Mouse (Mus musculus) R1 (cell line): ENCODE data around the gene Slc25a41.

ENCODE experiments used
- DNase-seq: peaks from one replicate; pipeline ENCODE4 v3.0.0-alpha.2; 2018; ENCODE audit warnings: low read depth, low spot score

Slc25a41 gene

DNA sequence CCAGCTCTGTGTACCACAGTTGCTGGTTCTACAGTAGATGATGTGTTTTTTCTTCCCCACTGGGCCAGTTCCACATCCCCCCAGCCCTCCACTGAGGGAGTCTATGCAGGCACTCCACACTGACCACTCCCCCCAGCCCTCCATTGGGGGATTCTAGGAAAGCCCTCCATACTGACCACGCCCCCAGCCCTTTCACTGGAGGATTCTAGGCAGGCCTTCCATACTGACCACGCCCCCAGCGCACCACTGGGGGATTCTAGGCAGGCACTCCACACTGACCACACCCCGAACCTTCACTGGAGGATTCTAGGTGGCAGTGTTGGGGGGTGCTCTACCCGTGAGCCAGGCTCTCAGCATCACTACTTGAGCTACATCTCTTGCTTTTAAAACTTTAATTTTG lies 6.0 kb upstream of the Slc25a41 start:
- DNase-seq = peak; percentile 99

DNA sequence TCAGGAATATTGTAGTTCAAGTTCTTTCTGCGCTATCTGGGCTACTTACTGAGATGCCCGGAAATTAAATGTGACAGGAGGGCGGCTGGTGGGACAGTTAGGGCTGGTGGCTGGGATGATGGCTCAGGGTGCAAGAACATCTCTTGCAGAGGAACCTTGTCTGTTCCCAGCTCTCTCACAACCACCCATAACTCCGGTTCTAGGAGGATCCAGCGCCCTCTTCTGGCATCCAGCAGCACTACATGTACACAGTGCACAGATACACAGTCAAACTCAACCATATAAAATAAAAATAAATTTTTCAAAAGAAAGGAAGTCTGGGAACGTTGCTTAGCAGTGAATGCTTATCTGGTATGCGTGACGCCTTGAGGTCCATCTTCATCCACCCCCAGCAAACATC lies 2.5 kb downstream of the Slc25a41 start:
- peak; percentile 77 for DNase-seq

DNA sequence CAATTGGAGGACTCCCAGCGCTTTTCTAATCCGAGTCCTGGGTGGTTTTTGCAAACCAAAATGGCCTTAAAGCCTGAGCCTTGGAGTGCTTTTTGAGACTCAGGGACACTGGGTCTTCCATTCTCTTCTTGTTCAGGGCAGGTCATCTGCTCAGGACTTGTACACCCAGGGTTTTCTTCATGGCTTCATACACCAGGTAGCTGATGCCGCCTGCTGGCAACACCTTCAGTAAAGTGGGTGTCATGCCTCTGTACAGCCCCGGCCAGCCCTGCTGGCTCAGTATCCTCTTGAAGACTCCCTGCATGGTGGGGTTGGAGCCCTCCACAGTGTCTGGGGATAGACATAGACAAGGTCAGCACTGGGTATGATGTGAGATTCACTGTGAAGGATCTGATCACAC lies 8.6 kb downstream of the Slc25a41 start:
- DNase-seq = no peak

DNA sequence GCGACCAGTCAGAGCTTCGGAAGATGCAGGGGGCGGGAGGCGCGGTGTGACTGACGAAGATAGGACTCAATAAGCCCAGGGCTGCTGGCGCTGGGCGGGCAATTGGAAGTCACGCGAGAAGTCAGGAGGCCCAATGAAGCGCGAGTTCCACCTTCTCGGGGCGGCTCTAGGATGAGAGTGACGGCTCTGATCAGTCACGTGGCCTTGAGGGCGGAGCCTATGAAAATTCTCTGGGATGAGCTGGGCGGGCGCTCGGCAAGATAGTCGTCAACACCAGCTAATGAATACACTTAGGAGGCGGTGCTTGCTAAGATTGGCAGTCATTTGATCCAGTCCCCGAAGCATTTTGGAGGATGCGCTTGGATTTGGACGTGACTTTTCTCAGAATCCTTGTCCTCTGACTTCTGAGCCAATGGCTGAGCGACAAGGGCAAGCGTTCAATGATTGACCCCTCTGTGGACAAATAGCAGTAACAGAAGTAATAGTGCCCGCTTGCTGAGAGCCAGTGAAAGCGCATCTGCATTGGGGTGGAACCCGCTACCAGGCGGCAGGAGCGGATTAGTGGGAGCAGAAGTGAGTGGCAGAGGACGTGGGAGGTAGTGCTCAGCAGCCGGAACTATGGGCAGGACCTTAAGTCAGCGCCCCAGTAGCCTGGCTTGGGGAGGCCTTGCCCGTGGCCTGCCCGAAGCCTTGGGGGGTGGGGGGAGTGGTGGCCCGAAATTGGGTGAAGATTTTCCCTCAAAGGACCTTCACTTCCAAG lies 9.6 kb downstream of the Slc25a41 start:
- peak; percentile 100 for DNase-seq

DNA sequence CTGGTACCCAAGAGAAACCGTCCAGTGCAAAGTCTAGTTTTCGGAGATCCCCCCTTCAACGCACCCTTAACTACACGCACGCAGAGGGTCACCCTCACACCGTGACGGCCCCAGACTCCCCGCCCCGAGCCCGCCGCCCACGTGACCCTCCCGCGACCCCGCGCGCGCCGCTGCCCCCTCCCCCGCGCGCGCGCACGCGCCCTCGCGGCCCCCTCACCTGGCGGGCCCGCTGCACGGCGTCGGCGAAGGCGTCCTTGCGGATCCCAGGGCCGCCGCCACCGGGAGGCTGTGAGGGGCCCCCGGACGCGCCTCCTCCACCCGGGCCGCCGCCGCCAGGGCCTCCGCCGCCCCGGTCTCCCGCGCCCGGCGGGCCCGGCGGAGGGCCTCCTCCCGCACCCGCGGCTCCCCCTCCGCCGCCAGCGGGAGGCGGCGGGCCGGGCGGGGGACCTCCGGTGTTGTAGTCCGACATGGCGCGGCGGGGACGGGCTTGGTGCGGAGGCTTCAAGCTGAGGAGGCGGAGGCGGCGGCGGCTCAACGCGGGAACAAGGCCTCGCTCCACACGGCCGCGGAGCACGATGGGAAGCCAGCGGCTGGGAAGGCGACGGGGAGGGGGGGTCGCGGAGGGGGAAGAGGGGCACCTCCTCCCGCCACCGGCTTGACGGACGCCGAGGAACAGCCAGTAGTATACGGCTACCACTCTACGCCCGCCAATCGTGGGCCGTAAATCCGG lies 10.4 kb downstream of the Slc25a41 start, which contains the start of gene Khsrp:
Khsrp (minus strand) TSS at position 592 of the 730 bp plus-strand sequence.
- DNase-seq = peak; percentile 46

DNA sequence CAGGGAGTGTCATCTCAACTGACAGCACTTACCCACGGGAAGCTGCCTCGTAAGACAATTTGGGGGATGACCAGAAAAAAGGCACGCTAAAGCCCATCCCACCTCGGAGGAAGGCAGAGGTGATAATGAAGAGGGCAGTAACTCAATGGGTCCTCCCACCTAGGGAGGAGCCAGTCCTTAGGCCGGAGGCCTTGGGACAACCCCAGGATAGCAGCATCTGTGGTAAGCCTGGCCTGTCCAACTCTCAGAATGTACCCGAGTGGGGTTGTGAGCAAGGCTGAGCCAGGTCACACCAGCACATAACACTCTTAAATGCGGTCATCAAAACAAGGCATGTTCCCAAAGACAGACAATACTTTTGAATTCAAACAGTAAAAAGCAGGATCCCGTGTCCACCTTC lies 11.8 kb downstream of the Slc25a41 start:
- DNase-seq = peak; percentile 68

DNA sequence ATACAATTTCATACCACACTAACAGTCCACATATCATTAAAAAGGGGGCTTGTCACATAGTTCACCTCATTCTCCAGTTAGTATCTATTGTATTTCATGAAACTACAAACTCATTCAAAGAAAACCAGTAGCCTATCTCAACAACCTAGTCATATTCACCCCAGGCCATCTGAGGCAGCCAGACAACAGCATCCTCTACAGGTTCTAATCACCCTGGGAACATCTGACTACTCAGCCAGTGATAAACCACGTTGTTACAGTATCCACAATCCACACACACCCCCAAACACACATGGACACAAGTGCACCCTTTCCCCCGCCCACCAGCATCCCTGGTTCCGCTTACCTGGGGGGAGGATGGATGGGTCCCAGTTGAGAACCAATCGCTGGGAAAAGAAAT lies 14.0 kb downstream of the Slc25a41 start:
- DNase-seq = no peak

DNA sequence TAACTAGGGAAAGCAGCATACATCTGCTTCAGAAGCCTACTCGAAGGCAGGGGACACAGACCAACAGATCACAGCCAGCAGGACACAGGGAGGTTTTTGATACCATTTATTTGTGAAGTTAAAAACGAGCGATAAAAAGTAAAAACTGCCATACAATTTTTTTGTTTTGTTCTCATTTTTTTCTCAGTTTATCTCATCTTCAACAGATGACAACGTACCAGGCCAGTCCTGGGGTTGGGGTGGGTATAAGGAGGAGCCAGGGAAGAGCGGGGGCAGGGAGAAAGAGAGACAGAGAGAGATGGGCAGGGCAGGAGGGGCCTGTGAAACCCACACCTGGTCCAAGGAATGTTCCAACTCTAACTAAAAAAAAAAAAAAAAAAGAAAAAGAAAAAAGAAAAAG lies 20.5 kb downstream of the Slc25a41 start:
- no peak for DNase-seq

DNA sequence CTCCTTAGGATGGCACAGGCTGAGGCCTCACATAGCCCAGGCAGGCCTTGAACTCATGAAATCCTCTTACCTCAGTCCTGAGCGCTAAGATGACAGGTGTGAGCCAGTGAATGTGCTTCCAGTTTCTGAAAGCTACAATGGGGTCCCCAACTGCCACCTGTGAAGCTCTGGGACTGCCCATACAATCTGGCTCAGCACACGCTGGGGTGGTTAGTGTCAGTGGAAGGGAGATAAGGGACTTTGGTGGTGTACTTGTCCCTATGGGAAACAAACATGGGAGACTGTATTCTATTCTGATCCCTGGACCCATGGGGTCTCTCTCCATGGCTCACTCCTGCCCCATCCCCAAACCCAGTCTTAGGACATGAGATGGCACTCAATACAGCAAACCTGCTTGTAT lies 21.8 kb downstream of the Slc25a41 start:
- no peak for DNase-seq

DNA sequence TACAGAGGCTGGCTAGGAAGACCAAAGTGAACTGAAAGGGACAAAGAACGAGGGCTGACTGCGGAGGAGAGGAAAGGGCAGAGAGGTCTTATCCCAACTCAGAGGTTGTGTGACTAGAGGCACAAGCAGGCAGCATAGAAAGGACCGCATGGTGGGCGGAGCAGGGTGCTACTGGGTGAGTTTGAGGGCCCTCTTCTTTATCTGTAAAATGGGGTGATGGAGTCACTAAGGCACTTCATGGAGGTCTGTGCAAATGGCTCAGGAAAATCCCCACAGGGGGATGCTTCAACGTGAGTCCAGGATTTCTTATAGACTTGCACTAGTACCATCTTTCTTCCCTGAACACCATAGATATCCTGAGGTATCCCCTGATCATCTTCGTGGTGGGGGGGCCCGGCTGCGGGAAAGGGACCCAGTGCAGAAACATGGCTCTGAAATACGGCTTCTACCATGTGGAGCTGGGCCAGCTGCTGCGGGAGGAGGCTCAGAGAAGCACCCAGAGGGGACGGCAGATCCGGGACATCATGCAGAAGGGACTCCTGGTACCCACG lies 29.1 kb downstream of the Slc25a41 start:
- DNase-seq = no peak

DNA sequence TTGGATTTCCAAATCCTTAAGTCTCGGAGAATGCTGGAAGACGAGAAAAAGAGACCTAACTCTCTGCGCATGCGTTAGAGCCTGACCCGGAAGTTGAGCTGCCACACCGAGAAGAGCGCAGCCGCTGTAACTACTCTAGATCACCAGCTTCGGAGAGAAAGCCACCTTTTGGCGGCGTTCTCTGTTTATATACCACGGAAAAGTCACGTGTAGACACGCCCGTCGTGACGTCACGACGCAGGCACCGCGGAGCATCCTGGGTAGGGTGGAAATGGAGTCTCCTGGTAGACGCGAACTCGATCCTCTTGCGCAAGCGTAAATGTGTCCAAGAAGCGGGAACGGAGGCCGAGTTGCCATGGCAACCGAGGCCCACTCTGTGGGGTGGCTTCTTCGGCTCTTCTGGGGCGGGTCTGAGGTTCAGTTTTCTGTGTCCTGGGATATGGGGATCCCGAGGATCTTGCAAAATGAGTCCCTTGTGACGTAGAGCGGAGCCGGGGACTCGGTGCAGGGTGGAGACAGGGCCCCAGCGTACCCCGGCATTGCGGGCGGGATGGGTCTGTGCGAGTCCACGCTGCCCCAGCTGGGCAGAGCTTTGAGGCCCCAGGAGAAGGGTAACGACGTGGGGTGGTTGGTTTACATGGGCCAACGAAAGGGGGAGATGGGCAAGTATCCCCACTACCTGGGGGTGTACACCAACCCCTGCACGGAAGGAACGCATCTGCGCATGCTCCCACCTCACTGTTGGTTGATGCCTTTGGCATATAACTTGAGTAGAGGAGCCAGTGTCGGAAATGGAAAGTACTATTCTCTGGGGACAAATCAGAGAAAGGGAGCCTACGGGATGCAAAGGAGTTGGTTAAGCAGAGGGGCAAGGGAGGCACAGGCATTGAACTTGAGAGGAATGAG lies 30.0 kb downstream of the Slc25a41 start, which contains the start of the genes Gtf2f1 and Gm17949:
Gtf2f1 (minus strand) TSS at position 53 of the 906 bp plus-strand sequence.
Gm17949 (plus strand) TSS at position 234 of the 906 bp plus-strand sequence.
- peak; percentile 99 for DNase-seq

DNA sequence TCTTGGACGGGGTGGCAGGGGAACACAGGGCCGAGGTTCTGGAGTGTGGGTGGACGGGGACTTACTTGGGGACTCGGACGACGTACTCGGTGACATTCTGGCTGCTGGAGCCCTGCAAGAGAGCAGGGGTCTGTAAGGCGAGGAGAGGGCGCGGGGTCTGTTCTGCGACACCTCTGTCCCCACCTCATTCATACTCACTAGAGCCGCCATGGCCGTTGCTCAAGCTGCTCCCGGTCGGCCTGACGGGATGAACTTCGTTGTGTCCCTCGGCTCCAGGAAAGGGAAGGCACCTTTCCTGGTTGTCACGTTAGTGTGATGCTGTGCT lies 30.6 kb downstream of the Slc25a41 start:
- DNase-seq = no peak

DNA sequence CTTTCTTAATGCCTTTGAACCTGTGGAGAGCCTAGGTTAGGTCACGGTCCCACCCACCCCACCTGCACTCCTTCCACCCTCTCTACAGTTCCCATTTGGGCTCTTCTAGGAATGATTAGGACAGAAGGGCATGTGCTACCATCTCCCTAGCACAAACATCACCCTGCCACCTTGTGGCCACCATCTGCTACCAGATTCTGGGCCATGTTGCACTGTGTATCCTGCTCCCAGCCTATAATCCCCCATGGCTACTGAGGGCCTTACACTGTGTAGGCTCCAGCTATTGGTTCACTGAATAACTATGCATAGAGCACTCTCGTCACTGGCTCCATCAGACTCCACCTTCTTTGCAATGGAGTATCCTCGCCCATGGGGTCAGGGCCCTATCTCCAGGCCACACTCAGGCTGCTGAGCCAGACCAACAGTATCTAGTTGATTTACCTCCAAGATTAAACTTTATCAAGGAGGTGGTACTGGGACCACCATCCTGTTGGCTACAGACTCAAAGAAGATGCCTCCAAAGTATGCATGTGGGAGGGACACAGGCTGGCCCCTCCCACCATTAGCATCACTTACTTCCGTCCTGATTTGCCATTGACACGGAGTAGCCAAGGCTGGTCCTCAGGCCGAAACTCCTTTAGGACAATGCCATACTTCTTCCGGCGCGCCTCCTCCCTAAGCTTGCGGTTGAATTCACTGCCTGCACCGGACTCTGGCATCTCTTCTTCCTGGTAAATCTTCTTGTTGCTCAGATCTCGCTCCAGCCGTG lies 34.1 kb downstream of the Slc25a41 start:
- peak; percentile 80 for DNase-seq

DNA sequence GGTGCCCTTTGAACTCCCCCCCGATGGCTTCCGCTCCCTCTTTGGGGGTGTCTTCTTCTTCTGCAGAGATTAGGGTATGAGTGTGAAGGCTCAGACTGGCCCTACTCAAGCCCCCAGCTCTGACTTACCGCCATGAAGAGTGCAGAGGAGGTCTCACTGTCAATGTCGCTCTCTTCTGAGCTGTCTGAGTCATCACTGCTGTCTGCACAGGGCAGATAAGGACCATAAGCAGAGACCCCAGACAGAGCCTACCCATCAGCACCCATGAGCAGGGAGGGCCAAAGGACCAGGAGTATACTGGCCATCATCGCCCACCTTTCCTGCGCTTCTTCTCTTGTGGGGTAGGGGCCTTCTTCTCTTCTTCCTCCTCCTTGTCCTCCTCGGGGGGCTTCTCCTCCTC lies 37.5 kb downstream of the Slc25a41 start:
- no peak for DNase-seq

DNA sequence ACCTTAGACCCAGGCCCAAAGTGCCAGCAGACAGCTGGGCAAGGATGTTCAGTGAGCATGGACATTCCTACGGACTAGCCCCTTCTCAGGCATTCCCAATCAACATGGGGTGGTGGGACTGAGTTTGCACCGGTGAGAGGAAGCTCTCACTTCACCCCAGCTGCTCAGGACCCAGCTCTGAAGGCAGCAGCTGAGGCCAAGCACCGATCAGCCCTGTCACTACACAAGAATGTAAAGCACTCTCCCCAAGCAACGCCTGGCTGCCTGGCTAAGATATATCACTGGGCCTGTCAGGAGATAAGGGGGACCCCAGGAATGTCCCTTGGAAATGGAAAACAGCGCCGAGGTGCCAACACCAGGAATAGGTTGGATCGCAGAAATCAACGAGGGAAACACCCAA lies 40.2 kb downstream of the Slc25a41 start:
- no peak for DNase-seq

DNA sequence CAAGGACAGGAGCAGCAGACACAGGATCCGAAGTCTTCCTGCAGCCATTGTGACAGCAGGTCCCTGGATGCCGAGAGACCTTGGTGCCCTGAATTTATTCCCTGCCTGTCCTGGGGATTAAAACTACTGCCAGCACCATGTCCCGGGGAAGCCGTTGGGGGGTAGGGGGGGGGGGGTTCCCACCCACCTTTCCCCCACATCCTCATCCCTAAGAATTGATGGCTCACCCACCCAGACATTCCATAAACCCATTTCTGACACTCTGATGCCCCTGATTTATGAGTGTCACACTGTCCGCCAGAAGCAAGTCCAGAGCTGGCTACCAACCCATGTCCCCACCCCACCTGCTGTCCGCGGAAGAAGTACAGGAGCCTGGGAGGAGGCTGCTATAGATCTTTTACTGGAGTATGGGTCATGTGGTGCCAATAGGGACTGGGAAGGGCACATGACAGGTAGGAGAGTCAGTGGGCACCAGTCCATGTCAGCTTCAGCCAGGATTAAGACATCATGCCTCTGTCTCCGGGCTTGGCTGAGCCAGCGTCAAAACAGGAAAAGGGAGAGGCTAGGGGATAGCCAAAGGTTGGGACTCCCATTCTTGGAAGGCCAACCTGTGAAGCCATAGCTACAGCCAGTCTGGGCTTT lies 41.4 kb downstream of the Slc25a41 start, which contains the start of gene Pspn:
Pspn (minus strand) TSS at position 51 of the 642 bp plus-strand sequence.
- DNase-seq = no peak

DNA sequence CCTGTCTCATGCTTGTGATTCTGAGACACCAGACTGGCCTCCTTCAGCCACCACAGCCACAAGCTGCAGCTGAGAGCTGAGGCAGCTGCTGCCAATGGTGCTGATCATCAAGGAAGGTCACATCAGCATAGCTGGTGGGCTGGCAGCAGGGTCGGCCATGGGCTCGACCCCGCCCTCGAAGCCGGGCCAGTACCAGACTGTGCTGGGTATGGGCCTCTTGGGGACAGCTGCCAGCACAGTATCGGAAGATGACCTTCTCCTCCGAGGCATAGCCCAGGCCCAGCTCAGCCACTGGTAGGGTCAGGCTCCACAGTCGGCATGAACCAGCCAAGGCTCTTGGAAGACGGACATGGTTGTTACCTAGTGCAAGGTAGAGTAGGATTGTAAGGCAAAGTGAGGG lies 42.0 kb downstream of the Slc25a41 start:
- no peak for DNase-seq

DNA sequence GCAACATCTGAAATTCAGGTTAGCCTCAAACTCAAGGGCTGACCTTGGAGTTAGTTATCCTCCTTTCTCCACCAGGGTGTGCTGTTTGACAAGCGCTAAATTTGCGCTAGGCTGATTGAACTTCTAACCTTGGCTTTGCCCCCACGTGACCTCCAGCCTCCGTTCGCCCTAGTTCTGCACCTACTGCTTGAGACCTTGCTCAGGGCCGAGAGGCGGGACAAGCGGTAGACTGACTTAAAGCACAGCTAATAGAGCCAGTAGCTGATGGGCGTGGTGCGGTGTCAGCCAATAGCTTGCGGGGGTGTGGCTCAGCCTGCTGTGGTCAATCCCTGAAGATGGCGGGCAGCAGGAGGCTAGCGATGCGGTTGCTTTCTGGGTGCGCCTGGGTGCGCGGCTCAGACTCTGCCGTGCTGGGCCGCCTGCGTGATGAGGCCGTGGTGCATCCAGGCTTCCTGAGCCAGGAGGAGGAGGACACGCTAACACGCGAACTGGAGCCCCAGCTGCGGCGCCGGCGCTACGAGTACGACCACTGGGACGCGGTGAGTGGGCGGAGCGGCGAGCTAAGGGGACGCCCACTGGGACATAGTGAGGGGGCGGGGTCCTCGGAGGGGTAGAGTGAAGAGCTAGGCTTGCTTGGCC lies 44.3 kb downstream of the Slc25a41 start, which contains the start of gene Alkbh7:
Alkbh7 (plus strand) TSS at position 311 of the 639 bp plus-strand sequence.
- DNase-seq = peak; percentile 100

DNA sequence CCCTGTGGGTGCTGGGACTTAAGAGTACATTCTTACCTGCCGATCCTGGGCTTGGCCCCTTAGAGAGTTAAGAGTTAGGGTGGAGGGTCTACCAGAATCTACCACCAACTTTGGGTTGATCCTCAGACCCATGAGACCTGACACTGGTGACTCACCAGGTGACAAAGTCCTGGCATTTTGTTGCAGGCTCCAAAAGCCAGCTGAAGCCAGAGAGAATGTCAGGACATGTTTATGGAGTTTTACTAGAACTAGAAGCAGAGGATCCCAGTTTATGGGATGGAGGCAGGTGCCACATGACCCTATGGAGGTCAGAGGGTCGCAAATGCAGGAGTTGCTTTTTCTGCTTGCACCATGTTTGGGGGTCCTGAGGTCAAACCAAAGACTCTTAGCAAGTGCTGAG lies 44.9 kb downstream of the Slc25a41 start:
- DNase-seq = no peak

DNA sequence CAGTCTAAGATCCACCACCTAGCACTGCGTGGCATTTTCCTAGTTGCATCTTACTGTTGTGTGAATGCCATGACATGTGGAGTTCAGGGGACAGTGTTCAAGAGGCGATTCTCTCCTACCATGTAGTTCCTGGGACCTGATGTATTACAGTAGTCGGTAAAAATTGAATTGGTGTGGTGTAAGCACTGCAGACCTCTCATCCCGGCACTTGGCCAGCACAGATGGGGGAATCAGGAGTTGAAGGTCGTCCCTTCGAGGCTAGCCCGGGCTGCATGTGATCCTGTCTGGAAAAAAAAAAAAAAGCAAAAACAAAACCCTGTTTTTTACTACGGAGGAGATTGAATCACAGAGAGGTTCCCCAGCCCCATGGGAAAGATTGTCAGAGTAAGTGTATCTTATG lies 46.4 kb downstream of the Slc25a41 start:
- no peak for DNase-seq
